Mouse (Mus musculus): ENCODE measurements at regions not wholly inside any gene's neighbourhood (a gene's known extent, or its start where the extent isn't known, plus 50 kb on each side); places are given as distances from the start of the nearest gene placed in this dataset.
"Not testable (repeated sequence)": the region's sequence is repeated elsewhere in the genome, so short reads cannot be mapped to it uniquely, and the experiment has no call there.

GRCm38 (mm10) chr12:80055894-80056293 lies 56.9 kb downstream of the Zfp36l1 start:
- not testable (repeated sequence) for ATAC-seq (ENCODE audit: low FRiP score); H3K36me3 ChIP-seq (ENCODE audit: insufficient read depth, low read length); H3K9ac ChIP-seq (replicated peaks; ENCODE audit: low read length, poor library complexity, severe bottlenecking); H3K27me3 ChIP-seq (ENCODE audit: insufficient read depth, low read length); H3K9me3 ChIP-seq (ENCODE audit: low read length); H3K4me3 ChIP-seq (ENCODE audit: low read depth, low read length); H3K27ac ChIP-seq (ENCODE audit: low read depth, low read length); H3K4me2 ChIP-seq (ENCODE audit: low read depth, low read length, poor library complexity, severe bottlenecking); DNase-seq (ENCODE audit: low spot score); H3K4me1 ChIP-seq (ENCODE audit: insufficient read depth, low read length)
- WGBS: 98% methylated on average over 1 of the region's 1 CpGs

DNA sequence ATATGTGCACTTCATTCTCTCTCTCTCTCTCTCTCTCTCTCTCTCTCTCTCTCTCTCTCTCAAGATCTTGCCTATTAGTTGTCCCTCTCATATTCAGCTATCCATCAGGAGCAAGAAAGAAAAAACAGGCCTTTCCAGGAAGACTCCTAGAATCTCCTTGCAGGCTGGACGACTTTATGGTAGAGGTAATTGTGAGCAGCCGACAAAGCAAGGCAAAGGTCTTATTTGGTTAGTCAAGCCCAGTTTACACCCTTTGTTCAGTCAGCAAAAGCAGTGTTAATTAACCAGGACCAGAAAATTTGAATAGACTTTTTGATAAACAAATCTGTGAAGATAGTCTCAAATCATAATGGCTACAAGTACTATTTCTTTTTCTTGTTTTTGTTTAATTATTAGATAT lies 57.4 kb downstream of the Zfp36l1 start:
- Histone ChIP-seq H3K36me3 (ENCODE audit: insufficient read depth, low read length) (no peaks in the 10 kb centered on the region), H3K27ac (ENCODE audit: low read depth, low read length) (no peak overlapping the region), H3K4me2 (ENCODE audit: low read depth, low read length, poor library complexity, severe bottlenecking) (no peak overlapping the region), H3K27me3 (ENCODE audit: insufficient read depth, low read length) (no peaks in the 10 kb centered on the region), H3K4me3 (ENCODE audit: low read depth, low read length) (no peak overlapping the region), H3K4me1 (ENCODE audit: insufficient read depth, low read length) (0 out of 2 replicates have a peak, but pooled peaks cover 3% of the 10 kb centered on the region), H3K9me3 (ENCODE audit: low read length) (no peaks in the 10 kb centered on the region), H3K9ac (replicated peaks; ENCODE audit: low read length, poor library complexity, severe bottlenecking) (no peak overlapping the region)
- ATAC-seq (ENCODE audit: low FRiP score) (no peak), DNase-seq (ENCODE audit: low spot score) (no peak)
- 36% methylated on average over 2 of the region's 2 CpGs for WGBS
- TF ChIP-seq CTCF (IDR thresholded peaks at IDR 0.05): no peak

- no peak overlapping the region for H3K27ac ChIP-seq (ENCODE audit: low read depth, low read length)
- no peak overlapping the region for H3K9ac ChIP-seq (replicated peaks; ENCODE audit: low read length, poor library complexity, severe bottlenecking)
- no peak overlapping the region for H3K4me3 ChIP-seq (ENCODE audit: low read depth, low read length)
- no peak overlapping the region for H3K4me2 ChIP-seq (ENCODE audit: low read depth, low read length, poor library complexity, severe bottlenecking)
- H3K27me3 ChIP-seq (ENCODE audit: insufficient read depth, low read length): no peaks in the 10 kb centered on the region
- no peak for DNase-seq (ENCODE audit: low spot score)
- ATAC-seq (ENCODE audit: low FRiP score): no peak
- no peaks in the 10 kb centered on the region for H3K4me1 ChIP-seq (ENCODE audit: insufficient read depth, low read length)
- no peak for TF ChIP-seq CTCF (IDR thresholded peaks at IDR 0.05)
- H3K9me3 ChIP-seq (ENCODE audit: low read length): no peaks in the 10 kb centered on the region
- H3K36me3 ChIP-seq (ENCODE audit: insufficient read depth, low read length): no peaks in the 10 kb centered on the region
- 92% methylated on average over 3 of the region's 3 CpGs for WGBS
These were observed 58.2 kb downstream of the Zfp36l1 start for GRCm38 (mm10) chr12:80054655-80055037.

- Histone ChIP-seq H3K4me3 (ENCODE audit: low read depth, low read length) (no peak overlapping the region), H3K4me1 (ENCODE audit: insufficient read depth, low read length) (no peaks in the 10 kb centered on the region), H3K9ac (replicated peaks; ENCODE audit: low read length, poor library complexity, severe bottlenecking) (no peak overlapping the region), H3K9me3 (ENCODE audit: low read length) (no peaks in the 10 kb centered on the region), H3K27me3 (ENCODE audit: insufficient read depth, low read length) (no peaks in the 10 kb centered on the region), H3K4me2 (ENCODE audit: low read depth, low read length, poor library complexity, severe bottlenecking) (no peak overlapping the region), H3K36me3 (ENCODE audit: insufficient read depth, low read length) (no peaks in the 10 kb centered on the region), H3K27ac (ENCODE audit: low read depth, low read length) (no peak overlapping the region)
- ATAC-seq (ENCODE audit: low FRiP score) (no peak), DNase-seq (ENCODE audit: low spot score) (no peak)
- no peak for TF ChIP-seq CTCF (IDR thresholded peaks at IDR 0.05)
- 86% methylated on average over 9 of the region's 9 CpGs for WGBS
These were observed 58.7 kb downstream of the Zfp36l1 start for GRCm38 (mm10) chr12:80053902-80054654.

DNA sequence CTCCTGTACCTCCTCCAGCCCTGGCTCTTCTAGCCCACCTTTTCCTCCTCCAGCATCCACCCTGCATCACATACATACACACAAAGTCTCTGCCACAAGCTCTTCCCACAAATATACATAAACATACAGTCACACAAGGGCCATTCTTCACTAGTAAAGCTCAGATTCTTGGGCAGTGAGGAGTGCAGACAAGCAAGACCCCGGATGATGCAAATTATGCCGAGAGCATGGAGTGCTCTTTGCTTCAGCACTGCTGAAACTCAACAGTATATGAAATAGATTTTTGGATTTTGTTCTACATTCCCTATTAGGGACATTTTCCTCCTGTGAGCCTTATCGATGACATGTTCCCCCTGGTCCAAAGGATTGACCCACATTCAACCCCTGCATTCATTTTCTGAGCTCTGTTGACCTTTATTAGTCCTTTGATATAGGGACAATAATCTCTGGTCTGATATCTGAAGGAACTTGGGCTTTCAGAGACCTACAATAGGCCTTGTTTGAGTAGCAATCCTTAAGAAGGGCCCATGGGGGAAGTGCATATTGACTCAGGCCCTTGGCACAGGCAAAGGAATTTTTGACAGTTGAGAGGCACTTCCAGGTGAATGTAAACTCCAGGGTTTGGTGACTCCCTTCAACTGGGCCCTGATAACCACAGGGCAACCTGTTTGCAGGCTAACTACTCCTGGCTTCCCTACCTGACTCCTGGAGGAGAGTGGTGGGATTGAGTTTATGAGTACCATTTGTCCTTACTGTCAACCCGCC lies 64.4 kb downstream of the Zfp36l1 start:
- no peak for DNase-seq (ENCODE audit: low spot score)
- no peak for TF ChIP-seq CTCF (IDR thresholded peaks at IDR 0.05)
- H3K36me3 ChIP-seq (ENCODE audit: insufficient read depth, low read length): no peaks in the 10 kb centered on the region

DNA sequence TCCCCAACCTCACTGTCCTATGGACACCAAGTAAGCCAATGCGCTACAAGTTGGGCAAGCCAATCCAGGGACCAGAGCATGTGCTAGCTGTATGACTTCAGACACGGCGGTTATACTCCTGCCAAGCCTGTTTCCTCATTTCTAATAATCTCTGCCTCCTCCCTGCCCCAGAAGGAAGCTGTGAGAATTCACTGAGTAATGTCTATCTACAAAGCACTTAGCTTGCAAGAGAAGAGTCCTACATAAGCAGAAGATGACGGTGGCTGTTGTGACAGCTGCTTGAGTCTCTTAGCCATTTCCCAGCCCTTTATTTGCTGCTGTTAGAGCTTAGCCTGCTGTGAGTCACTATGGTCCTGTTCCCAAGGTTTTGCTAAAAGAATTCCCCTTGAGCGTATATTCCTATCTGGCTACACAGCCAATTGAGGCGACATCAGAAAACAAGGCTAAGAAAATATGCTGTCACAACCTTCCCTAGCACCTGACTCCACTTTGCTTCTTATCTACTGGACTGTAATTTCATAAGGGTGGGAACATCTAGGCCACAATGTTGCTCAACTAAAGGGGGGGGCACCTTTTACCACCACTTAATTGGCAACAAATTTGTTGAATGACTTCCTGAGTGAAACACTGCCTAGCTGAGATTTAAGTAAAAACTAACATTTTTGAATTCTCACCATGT lies 66.0 kb downstream of the Zfp36l1 start:
- Histone ChIP-seq H3K4me1 (ENCODE audit: insufficient read depth, low read length) (no peaks in the 10 kb centered on the region), H3K4me3 (ENCODE audit: low read depth, low read length) (no peak overlapping the region), H3K27ac (ENCODE audit: low read depth, low read length) (no peak overlapping the region), H3K27me3 (ENCODE audit: insufficient read depth, low read length) (no peaks in the 10 kb centered on the region), H3K36me3 (ENCODE audit: insufficient read depth, low read length) (no peaks in the 10 kb centered on the region), H3K9ac (replicated peaks; ENCODE audit: low read length, poor library complexity, severe bottlenecking) (no peak overlapping the region), H3K9me3 (ENCODE audit: low read length) (no peaks in the 10 kb centered on the region), H3K4me2 (ENCODE audit: low read depth, low read length, poor library complexity, severe bottlenecking) (no peak overlapping the region)
- TF ChIP-seq CTCF (IDR thresholded peaks at IDR 0.05): no peak
- DNase-seq (ENCODE audit: low spot score) (no peak), ATAC-seq (ENCODE audit: low FRiP score) (no peak)
- WGBS: 66% methylated on average over 6 of the region's 6 CpGs

More for the DNA sequence above, 64.4 kb downstream of the Zfp36l1 start:
- Histone ChIP-seq H3K9me3 (ENCODE audit: low read length) (no peaks in the 10 kb centered on the region), H3K4me2 (ENCODE audit: low read depth, low read length, poor library complexity, severe bottlenecking) (no peak overlapping the region), H3K4me1 (ENCODE audit: insufficient read depth, low read length) (no peaks in the 10 kb centered on the region), H3K9ac (replicated peaks; ENCODE audit: low read length, poor library complexity, severe bottlenecking) (no peak overlapping the region), H3K27ac (ENCODE audit: low read depth, low read length) (no peak overlapping the region), H3K27me3 (ENCODE audit: insufficient read depth, low read length) (no peaks in the 10 kb centered on the region), H3K4me3 (ENCODE audit: low read depth, low read length) (no peak overlapping the region)
- ATAC-seq (ENCODE audit: low FRiP score): no peak
- 84% methylated on average over 4 of the region's 4 CpGs for WGBS

Data from midbrain, postnatal 0 days (tissue).